ENCODE assay signal across 10 mouse cellular contexts in the genomic region with DNA sequence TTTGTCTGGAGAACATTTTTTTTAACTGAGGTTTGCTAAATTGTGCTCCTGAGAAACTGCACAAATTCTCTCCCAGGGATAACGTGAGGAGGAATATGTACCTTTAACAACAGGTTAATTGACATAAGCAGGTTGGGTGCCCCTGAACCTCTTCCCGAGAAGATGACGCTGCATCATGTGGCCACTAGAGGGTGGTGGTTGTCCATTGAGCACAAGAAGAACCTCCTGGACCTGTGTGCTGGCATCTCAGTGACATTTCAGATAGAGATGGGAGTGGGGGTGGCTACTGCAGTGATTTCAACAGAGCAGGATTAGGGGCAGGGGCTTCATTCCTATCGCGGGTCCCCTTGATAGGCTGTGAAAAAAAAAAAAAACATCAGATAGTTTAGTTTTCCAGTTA. TPM values are rescaled to one million over a fixed set of nuclear protein-coding genes. Genes with fewer than 3 reads are reported as not detected.
DNase-seq lines count a peak whose midpoint lies in the region; ATAC-seq lines count a peak whose summit lies in the region.
"Had no signal": no experiment of that assay in that cellular context is flagged by ENCODE, and none has a peak within 500 bp of the region (broad histone marks: within the 10 kb centered on the region; RNA-seq: fewer than 3 reads in every experiment).

No protein-coding gene starts in this region.

- peak; percentile 86 for ATAC-seq in megakaryocyte progenitor cell, adult 5-6 weeks (replicated peaks; ENCODE audit: poor library complexity)

- peak; percentile 63 for DNase-seq in ZHBTc4 (ENCODE audit: low read depth, low spot score)
- DNase-seq in cerebellum, postnatal 25 days: peak; percentile 80 to 88
- DNase-seq in gastrocnemius, postnatal 25 days: peak; percentile 12
- peak; percentile 78 for DNase-seq in kidney, adult 18-20 months
- DNase-seq in left cerebral cortex, adult 8-10 months (ENCODE audit: low spot score in 2 of 2): peak; percentile 19 to 35
- DNase-seq in skeletal muscle tissue, adult 2 months (ENCODE audit: low read depth, low spot score): peak; percentile 36
- peak; percentile 29 for DNase-seq in urinary bladder, adult 2 months (ENCODE audit: low spot score)

RNA-seq across cellular contexts. Expression of gene 1700001J03Rik, which starts 2.3 kb away (rescaled TPM):
- total RNA-seq in gastrocnemius, postnatal 25 days (2021): 1 to 10 TPM; 1.3 to 1.4 TPM
- total RNA-seq in left cerebral cortex, adult 8-10 months (2022): 1 to 10 TPM; 1.2 to 1.8 (median 1.4) TPM
- 0.51 and 0.79 TPM in 2 replicates for total RNA-seq in megakaryocyte progenitor cell, adult 5-6 weeks (2015)
- total RNA-seq in megakaryocyte progenitor cell, adult 5-6 weeks (2017): not detected in 2 replicates
- polyA plus RNA-seq in urinary bladder, adult 2 months (2012; rRNA removed): 0.81 and 1.3 TPM in 2 replicates
- polyA plus RNA-seq: forebrain, embryonic 13.5 days had no signal

RNA-seq across cellular contexts. Expression of gene Gm6309, which starts 16.9 kb away (rescaled TPM):
- total RNA-seq in gastrocnemius, postnatal 25 days (2021): not detected
- total RNA-seq in left cerebral cortex, adult 8-10 months (2022): not detected
- total RNA-seq in megakaryocyte progenitor cell, adult 5-6 weeks (2015): not detected in 2 replicates
- total RNA-seq in megakaryocyte progenitor cell, adult 5-6 weeks (2017): not detected in 2 replicates
- not detected in 2 replicates for polyA plus RNA-seq in urinary bladder, adult 2 months (2012; rRNA removed)
- polyA plus RNA-seq: forebrain, embryonic 13.5 days; midbrain, embryonic 15.5 days had no signal

RNA-seq across cellular contexts. Expression of gene Gm5565, which starts 27.1 kb away (rescaled TPM):
- not detected for total RNA-seq in gastrocnemius, postnatal 25 days (2021)
- not detected for total RNA-seq in left cerebral cortex, adult 8-10 months (2022)
- not detected in 2 replicates for total RNA-seq in megakaryocyte progenitor cell, adult 5-6 weeks (2015)
- not detected in 2 replicates for total RNA-seq in megakaryocyte progenitor cell, adult 5-6 weeks (2017)
- polyA plus RNA-seq in urinary bladder, adult 2 months (2012; rRNA removed): not detected in 2 replicates
- polyA plus RNA-seq: forebrain, embryonic 13.5 days; midbrain, embryonic 15.5 days had no signal

RNA-seq across cellular contexts. Expression of gene Rnf6, which starts 33.9 kb away (rescaled TPM):
- 10 to 100 TPM; 31.6 to 40.1 TPM for total RNA-seq in gastrocnemius, postnatal 25 days (2021)
- total RNA-seq in left cerebral cortex, adult 8-10 months (2022): 10 to 100 TPM; 57.3 to 70.0 (median 62.7) TPM
- 17.9 and 18.7 TPM in 2 replicates for total RNA-seq in megakaryocyte progenitor cell, adult 5-6 weeks (2015)
- total RNA-seq in megakaryocyte progenitor cell, adult 5-6 weeks (2017): 40.3 and 42.0 TPM in 2 replicates
- 45.6 and 50.1 TPM in 2 replicates for polyA plus RNA-seq in urinary bladder, adult 2 months (2012; rRNA removed)

RNA-seq across cellular contexts. Expression of gene Cdk8, which starts 43.6 kb away (rescaled TPM):
- total RNA-seq in gastrocnemius, postnatal 25 days (2021): 10 to 100 TPM; 15.1 to 15.5 TPM
- 10 to 100 TPM; 37.6 to 39.9 (median 39.3) TPM for total RNA-seq in left cerebral cortex, adult 8-10 months (2022)
- total RNA-seq in megakaryocyte progenitor cell, adult 5-6 weeks (2015): 53.2 and 55.4 TPM in 2 replicates
- 41.0 and 50.5 TPM in 2 replicates for total RNA-seq in megakaryocyte progenitor cell, adult 5-6 weeks (2017)
- polyA plus RNA-seq in urinary bladder, adult 2 months (2012; rRNA removed): 66.2 and 67.9 TPM in 2 replicates

Comparison
In these comparisons a context has a peak if more than half of its experiments do, and no peak if none do; other contexts are left out.
1. Peak in every context shown above with its lines: DNase-seq and ATAC-seq.
2. DNase-seq: peak in every context shown above with its lines; median percentile 84 in cerebellum, postnatal 25 days; 78 in kidney, adult 18-20 months; 63 in ZHBTc4; 36 in skeletal muscle tissue, adult 2 months; 29 in urinary bladder, adult 2 months; 27 in left cerebral cortex, adult 8-10 months; 12 in gastrocnemius, postnatal 25 days.